Mouse (Mus musculus): ENCODE data around the gene Neurod6. TPM values are rescaled to one million over a fixed set of nuclear protein-coding genes. Genes with fewer than 3 reads are reported as not detected.

Gene Neurod6
- polyA plus RNA-seq, 1 experiment from 2014 or later, result 0.09 TPM

GRCm38 (mm10) chr6:55634662-55635061, 46.4 kb downstream of the Neurod6 start:
- H3K27me3 ChIP-seq, result no peaks in the 10 kb centered on the region
- no peak overlapping the region for H3K4me3 ChIP-seq
- H3K4me1 ChIP-seq, result no peaks in the 10 kb centered on the region
- H3K36me3 ChIP-seq, result no peaks in the 10 kb centered on the region
- 9% methylated on average over 1 of the region's 1 CpGs for WGBS
- no peak overlapping the region for H3K9ac ChIP-seq
- no peak overlapping the region for H3K4me2 ChIP-seq
- ATAC-seq (ENCODE audit: borderline replicate concordance, extremely low read depth, low FRiP score, low TSS enrichment), result no peak
- no peak overlapping the region for H3K27ac ChIP-seq
- no peaks in the 10 kb centered on the region for H3K9me3 ChIP-seq

Other genes with a start within 250 kb of the Neurod6 start
- gene Adcyap1r1, start 229.3 kb downstream of the Neurod6 start, polyA plus RNA-seq (2015; fragmentation: Nextera tagmentation; extraction: Ambion mirVana), result 0.40 and 0.71 TPM in 2 replicates
- 0.08 and 0.11 TPM in 2 replicates for gene Itprid1, start 155.6 kb upstream of the Neurod6 start, polyA plus RNA-seq (2015; fragmentation: Nextera tagmentation; extraction: Ambion mirVana)